Mouse (Mus musculus) thymus, adult 2 months (tissue): ENCODE measurements around the gene Cd28.

Experiments used
- CTCF ChIP-seq: fragments of 200-500 bp; IDR thresholded peaks from 2 replicates; pipeline ENCODE4 v1.5.1; 2012; ENCODE audit warnings: mild to moderate bottlenecking, control low read depth, low read length, moderate library complexity, borderline replicate concordance; ENCODE audit not compliant: control insufficient read depth, poor library complexity, insufficient read depth; ENCODE audit errors: extremely low read depth
- POLR2A ChIP-seq: fragments of 200-500 bp; IDR thresholded peaks from 2 replicates; pipeline ENCODE4 v1.6.1; 2012; ENCODE audit warnings: mild to moderate bottlenecking, low read length, control low read depth, moderate library complexity; ENCODE audit not compliant: control insufficient read depth, poor library complexity, insufficient read depth; ENCODE audit errors: extremely low read depth

- TF ChIP-seq CTCF (no peak), POLR2A (no peak)
Observed at GRCm38 (mm10) chr1:60810821-60811220, 94.2 kb downstream of the Cd28 start.
